Mouse (Mus musculus): Measurements from ENCODE around the gene Plk3.

- TF ChIP-seq CTCF (IDR thresholded peaks at IDR 0.05) (no peak), EP300 (IDR thresholded peaks at IDR 0.05) (no peak)
Observed at GRCm38 (mm10) chr4:117120052-117120444, 13.7 kb downstream of the Plk3 start.

Data from lung, postnatal 0 days (tissue).